Mouse (Mus musculus): ENCODE measurements around the gene Cfap206. TPM values are rescaled to one million over a fixed set of nuclear protein-coding genes. Genes with fewer than 3 reads are reported as not detected.

Gene Cfap206
- polyA plus RNA-seq, 1 experiment = 7.1 TPM

DNA sequence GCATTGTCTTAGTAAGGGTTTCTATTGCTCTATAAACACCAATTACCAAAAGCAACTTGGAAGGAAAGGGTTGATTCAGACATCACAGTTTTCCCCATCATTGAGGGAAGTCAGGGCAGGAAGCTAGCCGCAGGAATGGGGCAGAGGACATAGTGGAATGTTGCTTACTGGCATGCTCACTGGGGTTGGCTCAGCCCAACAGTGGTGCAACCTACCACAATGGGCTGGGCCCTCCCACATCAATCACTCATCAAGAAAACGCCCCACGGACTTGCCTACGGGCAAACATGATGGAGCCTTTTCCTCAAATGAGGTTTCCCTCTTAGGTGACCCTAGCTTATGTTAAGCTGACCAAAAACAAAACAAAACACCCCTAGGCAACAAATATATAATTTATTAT lies 6.8 kb downstream of the Cfap206 start:
- WGBS = 55% methylated on average over 4 of the region's 4 CpGs
- Histone ChIP-seq H3K4me1 (ENCODE audit: control insufficient read depth, insufficient read depth, low read length) (no peaks in the 10 kb centered on the region), H3K4me3 (replicated peaks; ENCODE audit: extremely low read depth, low read depth, low read length) (no peak overlapping the region)
- DNase-seq = no peak
- TF ChIP-seq POLR2A (IDR thresholded peaks at IDR 0.05; ENCODE audit: borderline replicate concordance, extremely low read depth, low read depth, low read length) (no peak), CTCF (IDR thresholded peaks at IDR 0.05; ENCODE audit: insufficient read depth, low read length) (no peak)

DNA sequence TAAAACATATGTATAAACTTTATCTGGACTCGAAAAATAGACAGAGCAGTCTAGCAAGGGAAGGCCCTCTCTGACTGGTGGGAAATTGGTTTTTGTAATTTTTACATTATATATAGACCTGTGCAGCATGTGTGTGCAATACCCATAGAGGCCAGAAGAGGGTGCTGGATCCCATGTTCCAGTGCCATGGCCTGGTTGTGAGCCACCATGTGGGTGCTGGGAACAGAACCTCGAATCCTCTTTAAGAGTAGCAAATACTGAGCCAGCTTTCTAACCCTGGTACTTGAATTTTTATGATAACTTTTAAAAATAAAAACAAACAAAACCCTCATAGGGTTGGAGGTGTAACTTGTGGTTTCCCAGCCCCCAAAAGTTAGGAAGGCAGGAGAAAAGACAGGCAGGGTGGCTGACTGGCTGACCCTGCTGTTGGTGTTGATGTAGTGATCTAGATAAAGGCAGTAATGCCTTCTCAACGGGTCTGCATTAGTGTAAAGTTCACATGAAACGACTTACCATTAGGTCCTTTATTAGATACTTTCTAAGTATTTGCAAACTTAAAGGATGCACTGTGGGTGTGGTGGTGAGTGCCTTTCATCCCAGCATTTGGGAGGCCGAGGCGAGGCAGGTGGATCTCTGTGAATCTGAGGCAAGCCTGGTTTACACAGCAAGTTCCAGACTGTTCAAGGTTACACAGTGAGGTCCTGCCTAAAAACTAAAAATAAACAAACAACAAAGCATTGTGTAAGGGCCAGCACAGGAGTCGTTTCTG lies 9.7 kb downstream of the Cfap206 start:
- no peak for DNase-seq
- WGBS = 86% methylated on average over 7 of the region's 7 CpGs
- TF ChIP-seq CTCF (IDR thresholded peaks at IDR 0.05; ENCODE audit: insufficient read depth, low read length) (no peak), POLR2A (IDR thresholded peaks at IDR 0.05; ENCODE audit: borderline replicate concordance, extremely low read depth, low read depth, low read length) (no peak)

GRCm38 (mm10) chr4:34719421-34719820 lies 10.6 kb downstream of the Cfap206 start:
- Histone ChIP-seq H3K4me1 (ENCODE audit: control insufficient read depth, insufficient read depth, low read length) (no peaks in the 10 kb centered on the region), H3K4me3 (replicated peaks; ENCODE audit: extremely low read depth, low read depth, low read length) (no peak overlapping the region)
- 95% methylated on average over 12 of the region's 12 CpGs for WGBS
- no peak for TF ChIP-seq CTCF (IDR thresholded peaks at IDR 0.05; ENCODE audit: insufficient read depth, low read length)
- TF ChIP-seq POLR2A (IDR thresholded peaks at IDR 0.05; ENCODE audit: borderline replicate concordance, extremely low read depth, low read depth, low read length) = no peak
- DNase-seq = no peak

More for the DNA sequence above, 9.7 kb downstream of the Cfap206 start:
- Histone ChIP-seq H3K4me3 (replicated peaks; ENCODE audit: extremely low read depth, low read depth, low read length) (no peak overlapping the region), H3K4me1 (ENCODE audit: control insufficient read depth, insufficient read depth, low read length) (no peaks in the 10 kb centered on the region)

DNA sequence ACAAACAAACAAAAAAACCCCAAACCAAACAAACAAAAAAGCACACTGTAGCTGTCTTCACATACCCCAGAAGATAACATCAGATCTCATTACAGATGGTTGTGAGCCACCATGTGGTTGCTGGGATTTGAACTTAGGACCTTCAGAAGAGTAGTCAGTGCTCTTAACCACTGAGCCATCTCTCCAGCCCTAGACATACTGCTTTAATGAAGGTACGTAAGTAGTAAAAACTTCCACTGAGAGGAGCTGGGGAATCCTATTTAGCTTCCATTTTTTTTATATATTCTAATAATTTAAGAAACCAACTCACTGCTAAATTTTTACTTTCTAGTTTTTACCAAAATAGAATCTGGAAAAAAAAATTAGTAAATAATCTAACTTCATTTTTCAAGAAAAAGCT lies 14.9 kb downstream of the Cfap206 start:
- no peak overlapping the region for H3K4me3 ChIP-seq (replicated peaks; ENCODE audit: extremely low read depth, low read depth, low read length)
- 91% methylated on average over 1 of the region's 1 CpGs for WGBS
- TF ChIP-seq CTCF (IDR thresholded peaks at IDR 0.05; ENCODE audit: insufficient read depth, low read length) (no peak), POLR2A (IDR thresholded peaks at IDR 0.05; ENCODE audit: borderline replicate concordance, extremely low read depth, low read depth, low read length) (no peak)
- H3K4me1 ChIP-seq (ENCODE audit: control insufficient read depth, insufficient read depth, low read length) = no peaks in the 10 kb centered on the region
- DNase-seq = no peak

DNA sequence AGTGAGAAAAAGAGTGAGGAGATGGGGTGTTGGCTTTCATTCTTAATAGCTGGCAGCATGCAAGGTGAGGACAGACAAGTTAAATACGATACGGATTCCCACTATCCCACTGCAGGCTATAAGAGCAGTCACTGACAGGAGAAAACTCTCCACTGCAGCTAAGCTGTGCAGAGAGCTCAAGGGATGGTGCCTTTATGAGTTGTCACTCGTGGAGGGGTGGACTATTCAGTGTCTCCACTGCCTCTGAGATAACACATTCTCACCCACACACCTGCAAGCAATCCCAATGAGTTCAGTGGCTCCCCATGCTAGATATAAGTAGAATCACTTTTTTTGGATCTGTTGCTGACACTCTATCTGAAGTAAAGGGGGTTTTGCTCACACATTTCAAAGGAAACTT lies 21.9 kb downstream of the Cfap206 start:
- WGBS = 60% methylated on average over 3 of the region's 3 CpGs
- Histone ChIP-seq H3K4me1 (ENCODE audit: control insufficient read depth, insufficient read depth, low read length) (no peaks in the 10 kb centered on the region), H3K4me3 (replicated peaks; ENCODE audit: extremely low read depth, low read depth, low read length) (no peak overlapping the region)
- DNase-seq = no peak
- TF ChIP-seq POLR2A (IDR thresholded peaks at IDR 0.05; ENCODE audit: borderline replicate concordance, extremely low read depth, low read depth, low read length) = no peak
- TF ChIP-seq CTCF (IDR thresholded peaks at IDR 0.05; ENCODE audit: insufficient read depth, low read length) = no peak

- TF ChIP-seq CTCF (IDR thresholded peaks at IDR 0.05; ENCODE audit: insufficient read depth, low read length) (no peak), POLR2A (IDR thresholded peaks at IDR 0.05; ENCODE audit: borderline replicate concordance, extremely low read depth, low read depth, low read length) (no peak)
- no peak for DNase-seq
- H3K4me1 ChIP-seq (ENCODE audit: control insufficient read depth, insufficient read depth, low read length) = no peaks in the 10 kb centered on the region
- no peak overlapping the region for H3K4me3 ChIP-seq (replicated peaks; ENCODE audit: extremely low read depth, low read depth, low read length)
- WGBS = 72% methylated on average over 3 of the region's 3 CpGs
These were observed 22.8 kb downstream of the Cfap206 start for GRCm38 (mm10) chr4:34707248-34707647.

DNA sequence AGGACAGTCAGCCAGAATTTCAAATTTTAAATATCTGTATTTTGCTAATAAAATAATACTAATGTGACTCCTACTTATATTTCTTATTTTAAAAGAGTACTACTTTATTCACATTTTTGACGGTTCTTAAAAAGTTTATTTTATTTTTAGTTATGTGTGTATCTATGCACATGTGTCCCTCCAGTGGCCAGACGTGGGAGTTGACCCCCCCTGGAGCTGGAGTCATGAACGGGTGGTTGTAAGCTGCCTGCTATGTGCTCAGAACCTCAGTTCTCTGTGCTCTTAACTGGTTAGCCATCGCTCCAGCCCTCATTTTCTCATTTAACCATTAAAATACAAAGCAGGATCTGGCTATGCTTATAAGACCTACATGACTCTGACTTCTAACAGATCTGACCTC lies 27.0 kb downstream of the Cfap206 start:
- TF ChIP-seq CTCF (IDR thresholded peaks at IDR 0.05; ENCODE audit: insufficient read depth, low read length) (no peak), POLR2A (IDR thresholded peaks at IDR 0.05; ENCODE audit: borderline replicate concordance, extremely low read depth, low read depth, low read length) (no peak)
- WGBS = 56% methylated on average over 4 of the region's 4 CpGs
- DNase-seq = no peak
- no peak overlapping the region for H3K4me3 ChIP-seq (replicated peaks; ENCODE audit: extremely low read depth, low read depth, low read length)
- H3K4me1 ChIP-seq (ENCODE audit: control insufficient read depth, insufficient read depth, low read length) = no peaks in the 10 kb centered on the region

DNA sequence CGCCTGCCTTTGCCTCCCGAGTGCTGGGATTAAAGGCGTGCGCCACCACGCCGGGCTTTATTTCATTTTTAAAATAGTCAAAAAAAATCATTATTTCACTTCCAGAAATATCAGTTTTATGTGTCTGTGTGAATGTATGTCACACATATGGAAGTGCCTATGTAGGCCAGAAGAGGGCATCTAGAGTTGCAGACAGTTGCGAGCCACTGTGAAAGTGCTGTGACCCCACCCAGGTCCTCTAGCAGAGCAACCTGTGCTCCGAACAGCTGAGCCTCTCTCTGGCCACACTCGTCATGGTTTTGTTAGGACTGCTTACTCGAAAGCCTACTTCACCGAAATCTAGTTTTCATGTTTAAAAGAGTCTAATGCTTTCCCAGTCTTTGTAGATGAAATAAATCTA lies 27.8 kb downstream of the Cfap206 start:
- WGBS = 96% methylated on average over 11 of the region's 11 CpGs
- TF ChIP-seq POLR2A (IDR thresholded peaks at IDR 0.05; ENCODE audit: borderline replicate concordance, extremely low read depth, low read depth, low read length) = no peak
- no peak for TF ChIP-seq CTCF (IDR thresholded peaks at IDR 0.05; ENCODE audit: insufficient read depth, low read length)
- H3K4me3 ChIP-seq (replicated peaks; ENCODE audit: extremely low read depth, low read depth, low read length) = no peak overlapping the region

DNA sequence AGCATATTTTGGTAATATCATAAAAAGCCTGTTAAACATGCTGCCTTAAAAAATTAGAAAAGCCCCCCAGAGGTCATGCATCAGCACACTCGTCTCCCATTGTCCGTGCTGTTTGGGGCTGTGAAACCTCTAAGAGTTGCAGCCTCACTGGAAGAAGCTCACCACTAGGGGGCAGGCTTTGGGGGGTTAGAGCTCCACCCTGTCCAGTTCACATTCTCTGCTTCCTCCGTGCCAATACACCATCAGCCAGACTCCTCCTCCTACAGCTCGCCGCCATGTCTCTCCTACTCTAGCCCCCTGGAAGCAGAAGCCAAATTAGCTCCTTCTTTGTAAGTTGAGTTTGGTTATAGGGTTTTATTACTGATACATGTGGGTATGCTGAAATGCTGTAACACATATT lies 28.5 kb downstream of the Cfap206 start:
- WGBS = 32% methylated on average over 5 of the region's 5 CpGs
- H3K4me3 ChIP-seq (replicated peaks; ENCODE audit: extremely low read depth, low read depth, low read length) = no peak overlapping the region
- no peaks in the 10 kb centered on the region for H3K4me1 ChIP-seq (ENCODE audit: control insufficient read depth, insufficient read depth, low read length)
- TF ChIP-seq POLR2A (IDR thresholded peaks at IDR 0.05; ENCODE audit: borderline replicate concordance, extremely low read depth, low read depth, low read length) (no peak), CTCF (IDR thresholded peaks at IDR 0.05; ENCODE audit: insufficient read depth, low read length) (peak; percentile 74)
- peak; percentile 44 for DNase-seq

More for the DNA sequence above, 27.8 kb downstream of the Cfap206 start:
- DNase-seq = no peak
- H3K4me1 ChIP-seq (ENCODE audit: control insufficient read depth, insufficient read depth, low read length) = no peaks in the 10 kb centered on the region

DNA sequence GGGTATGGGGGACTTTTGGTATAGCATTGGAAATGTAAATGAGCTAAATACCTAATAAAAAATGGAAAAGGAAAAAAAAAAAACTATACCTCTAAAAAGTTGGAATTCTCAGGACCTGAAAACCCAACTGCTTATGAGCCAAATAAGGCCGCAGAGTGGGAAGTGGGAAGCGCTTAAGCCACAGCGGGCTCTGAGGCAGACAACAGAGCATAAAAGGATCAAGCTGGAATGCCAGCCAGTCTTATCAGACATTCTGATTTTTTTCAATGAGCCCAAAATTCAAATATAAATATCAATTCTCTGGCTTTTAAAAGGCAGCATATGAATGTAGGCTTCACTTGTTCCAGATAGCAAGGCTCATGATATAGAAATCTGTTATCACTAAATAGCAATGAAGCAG lies 42.0 kb downstream of the Cfap206 start:
- Histone ChIP-seq H3K4me3 (replicated peaks; ENCODE audit: extremely low read depth, low read depth, low read length) (no peak overlapping the region), H3K4me1 (ENCODE audit: control insufficient read depth, insufficient read depth, low read length) (no peaks in the 10 kb centered on the region; the same call in 1 of the 2 replicates)
- TF ChIP-seq POLR2A (IDR thresholded peaks at IDR 0.05; ENCODE audit: borderline replicate concordance, extremely low read depth, low read depth, low read length) = no peak
- no peak for TF ChIP-seq CTCF (IDR thresholded peaks at IDR 0.05; ENCODE audit: insufficient read depth, low read length)
- WGBS = 82% methylated on average over 3 of the region's 3 CpGs
- DNase-seq = no peak
